In the genomic region with DNA sequence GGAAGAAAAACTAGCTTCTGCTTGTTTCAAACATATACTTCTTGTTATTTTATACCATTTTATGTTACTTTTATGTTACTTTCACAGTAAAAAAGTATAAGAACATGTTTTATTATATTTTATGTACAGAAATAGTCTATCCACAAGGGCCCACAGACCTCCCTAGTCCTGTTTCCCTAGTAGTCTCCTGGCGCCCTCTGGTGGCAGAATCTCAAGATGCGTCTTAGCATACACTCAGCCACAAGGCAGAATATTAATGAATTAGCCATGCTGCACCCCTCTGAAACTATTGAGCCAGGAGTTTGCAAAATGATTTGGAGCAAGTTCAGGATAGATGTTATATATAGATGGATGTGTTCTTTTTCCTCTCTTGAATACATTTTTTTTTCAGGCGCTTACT, we compare ENCODE assay signal across 9 mouse cellular contexts.
DNase-seq lines count a peak whose midpoint lies in the region; ATAC-seq and TF ChIP-seq lines count a peak whose summit lies in the region.
"Had no signal": no experiment of that assay in that cellular context is flagged by ENCODE, and none has a peak within 500 bp of the region (broad histone marks: within the 10 kb centered on the region; RNA-seq: fewer than 3 reads in every experiment).

No protein-coding gene starts in this region.

- H3K9ac ChIP-seq in midbrain, embryonic 12.5 days (replicated peaks): no peak overlapping the region
- no peak overlapping the region for H3K9ac ChIP-seq in midbrain, embryonic 15.5 days
- H3K9ac ChIP-seq in forebrain, postnatal 0 days: no peak overlapping the region
- H3K9ac ChIP-seq: embryonic facial prominence, embryonic 15.5 days had no signal

- H3K4me1 ChIP-seq in midbrain, embryonic 12.5 days: no peaks in the 10 kb centered on the region
- H3K4me1 ChIP-seq in midbrain, embryonic 15.5 days: no peaks in the 10 kb centered on the region
- H3K4me1 ChIP-seq in forebrain, postnatal 0 days (ENCODE audit: insufficient read depth): no peaks in the 10 kb centered on the region
- H3K4me1 ChIP-seq: embryonic facial prominence, embryonic 15.5 days had no signal

- no peak overlapping the region for H3K27ac ChIP-seq in midbrain, embryonic 12.5 days (replicated peaks)
- no peak overlapping the region for H3K27ac ChIP-seq in midbrain, embryonic 15.5 days
- no peak overlapping the region for H3K27ac ChIP-seq in forebrain, postnatal 0 days (ENCODE audit: low read depth, low read length)
- H3K27ac ChIP-seq: embryonic facial prominence, embryonic 15.5 days had no signal

- intact Hi-C loops in left cerebral cortex, postnatal 25 days (cut with DNase I): loop anchor here (1.0 kb wide), 1 partner anchor 409 kb away; no protein-coding TSS in a partner anchor

- peak; percentile 71 for DNase-seq in c-Kit-positive CD71-positive TER-119-negative erythroid progenitor cells, embryonic 14.5 days (ENCODE audit: low read depth)
- peak; percentile 80 for DNase-seq in forebrain, postnatal 0 days
- peak; percentile 58 for DNase-seq in kidney, adult 11 months
- DNase-seq in left cerebral cortex, postnatal 25 days (ENCODE audit: low spot score in 2 of 2): peak; percentile 52 to 69
- peak; percentile 44 for DNase-seq in naive thymus-derived CD4-positive, alpha-beta T cell, adult 2 months (ENCODE audit: low read depth)
- DNase-seq in telencephalon, adult 2 months (ENCODE audit: low read depth, low spot score): peak; percentile 28

- peak; percentile 79; the same call in 1 of the 2 replicates for ATAC-seq in midbrain, embryonic 12.5 days (ENCODE audit: low FRiP score, low read depth)
- no peak; the same call in 1 of the 2 replicates for ATAC-seq in midbrain, embryonic 15.5 days (replicated peaks)
- peak; percentile 70; the same call in 1 of the 2 replicates for ATAC-seq in forebrain, postnatal 0 days

- WGBS in midbrain, embryonic 12.5 days: 21% methylated on average over 3 of the region's 3 CpGs
- 26% methylated on average over 3 of the region's 3 CpGs for WGBS in midbrain, embryonic 15.5 days
- WGBS in forebrain, postnatal 0 days: 18% methylated on average over 3 of the region's 3 CpGs

- TF ChIP-seq CTCF in forebrain, postnatal 0 days (IDR thresholded peaks at IDR 0.05; ENCODE audit: low read depth): peak; percentile 80

- no peaks in the 10 kb centered on the region for H3K9me3 ChIP-seq in midbrain, embryonic 12.5 days
- H3K9me3 ChIP-seq in midbrain, embryonic 15.5 days: no peaks in the 10 kb centered on the region
- H3K9me3 ChIP-seq in forebrain, postnatal 0 days (ENCODE audit: low read length): no peaks in the 10 kb centered on the region
- H3K9me3 ChIP-seq: embryonic facial prominence, embryonic 15.5 days had no signal

- no peaks in the 10 kb centered on the region for H3K36me3 ChIP-seq in midbrain, embryonic 12.5 days
- no peaks in the 10 kb centered on the region for H3K36me3 ChIP-seq in midbrain, embryonic 15.5 days (replicated peaks)
- H3K36me3 ChIP-seq in forebrain, postnatal 0 days (ENCODE audit: insufficient read depth): no peaks in the 10 kb centered on the region
- H3K36me3 ChIP-seq: embryonic facial prominence, embryonic 15.5 days had no signal

- H3K4me2 ChIP-seq in midbrain, embryonic 12.5 days (replicated peaks): no peak overlapping the region
- H3K4me2 ChIP-seq in midbrain, embryonic 15.5 days: no peak overlapping the region
- H3K4me2 ChIP-seq in forebrain, postnatal 0 days (ENCODE audit: low read depth): no peak overlapping the region
- H3K4me2 ChIP-seq: embryonic facial prominence, embryonic 15.5 days had no signal

- no peak overlapping the region for H3K4me3 ChIP-seq in midbrain, embryonic 12.5 days
- H3K4me3 ChIP-seq in midbrain, embryonic 15.5 days: no peak overlapping the region
- no peak overlapping the region for H3K4me3 ChIP-seq in forebrain, postnatal 0 days (ENCODE audit: low read depth, low read length)
- H3K4me3 ChIP-seq: embryonic facial prominence, embryonic 15.5 days had no signal

- H3K27me3 ChIP-seq in midbrain, embryonic 12.5 days: no peaks in the 10 kb centered on the region
- no peaks in the 10 kb centered on the region for H3K27me3 ChIP-seq in midbrain, embryonic 15.5 days (replicated peaks)
- H3K27me3 ChIP-seq in forebrain, postnatal 0 days (ENCODE audit: insufficient read depth, low read length): no peaks in the 10 kb centered on the region

Comparison
In these comparisons a context has a peak if more than half of its experiments do, and no peak if none do; other contexts are left out.
1. DNase-seq: peak in every context shown above with its lines; median percentile 80 in forebrain, postnatal 0 days; 71 in c-Kit-positive CD71-positive TER-119-negative erythroid progenitor cells, embryonic 14.5 days; 60 in left cerebral cortex, postnatal 25 days; 58 in kidney, adult 11 months; 44 in naive thymus-derived CD4-positive, alpha-beta T cell, adult 2 months; 28 in telencephalon, adult 2 months.